Mouse (Mus musculus) embryo, embryonic 11 days (tissue): ENCODE results near the gene Greb1.

ENCODE experiments used
- DNase-seq: peaks from one replicate; pipeline ENCODE4 v3.0.0-alpha.2; 2015

Greb1 gene

DNA sequence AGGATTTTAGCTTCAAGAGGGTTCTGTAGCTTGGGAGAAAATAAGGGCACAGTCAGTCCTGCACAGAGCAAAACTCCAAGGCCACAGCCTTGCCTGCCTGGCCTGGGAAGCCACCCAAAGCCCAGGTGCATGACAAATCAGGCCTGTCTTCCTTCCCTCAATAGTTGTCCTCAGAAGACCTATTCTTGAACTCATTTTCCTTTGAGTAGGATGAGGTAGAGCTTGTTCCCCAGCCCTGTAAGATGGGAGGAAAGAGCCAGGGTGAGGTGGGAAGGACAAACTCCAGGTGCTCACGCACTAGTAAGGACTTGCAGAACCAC is 169.9 kb downstream of the Greb1 start:
- no peak for DNase-seq

DNA sequence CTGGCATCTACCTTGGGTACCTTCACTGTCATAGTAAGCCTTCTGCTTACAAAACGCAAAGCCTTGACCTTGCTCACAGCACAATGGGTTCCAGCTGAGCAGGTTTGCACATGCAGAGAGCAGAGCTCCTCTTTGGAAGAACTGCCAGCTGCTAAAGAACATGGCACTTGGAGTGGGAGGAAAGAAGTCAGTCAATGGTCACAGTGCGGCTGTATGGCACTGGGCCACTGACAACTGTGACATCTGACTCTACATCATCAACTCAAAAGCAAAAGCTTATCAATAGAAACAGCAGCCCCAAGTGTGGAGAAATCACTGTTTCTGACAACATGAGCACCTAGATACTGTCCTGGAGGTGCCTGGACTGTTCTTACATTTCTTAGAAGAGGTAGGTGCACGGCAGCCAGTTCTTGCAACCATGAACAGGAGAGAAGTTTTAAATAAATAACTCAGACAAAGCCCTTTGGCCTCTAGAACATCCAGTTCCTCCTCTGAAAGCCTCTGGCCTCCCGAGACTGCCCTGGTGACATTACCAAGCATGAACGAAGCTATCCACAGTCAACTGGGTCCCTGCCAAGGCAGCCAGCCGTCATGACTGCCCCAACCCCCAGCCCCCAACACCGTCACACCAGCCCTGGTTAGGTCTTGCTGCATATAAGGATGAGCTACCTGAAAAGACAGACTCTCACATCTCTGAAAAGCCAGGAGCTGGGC is 170.4 kb downstream of the Greb1 start:
- DNase-seq = no peak
